Mouse (Mus musculus) T-helper 2 cell (primary cell): ENCODE measurements at regions not wholly inside any gene's neighbourhood (a gene's known extent, or its start where the extent isn't known, plus 50 kb on each side); places are given as distances from the start of the nearest gene placed in this dataset.
"Not testable (repeated sequence)": the region's sequence is repeated elsewhere in the genome, so short reads cannot be mapped to it uniquely, and the experiment has no call there.

Experiments
- in situ Hi-C: fragments of 300-600 bp; cut with MboI, MseI; formaldehyde crosslinking; loops from one replicate; pipeline ENCODE4 v1.15.1; 2025; ENCODE audit warnings: high pct_unique_total_duplicates

DNA sequence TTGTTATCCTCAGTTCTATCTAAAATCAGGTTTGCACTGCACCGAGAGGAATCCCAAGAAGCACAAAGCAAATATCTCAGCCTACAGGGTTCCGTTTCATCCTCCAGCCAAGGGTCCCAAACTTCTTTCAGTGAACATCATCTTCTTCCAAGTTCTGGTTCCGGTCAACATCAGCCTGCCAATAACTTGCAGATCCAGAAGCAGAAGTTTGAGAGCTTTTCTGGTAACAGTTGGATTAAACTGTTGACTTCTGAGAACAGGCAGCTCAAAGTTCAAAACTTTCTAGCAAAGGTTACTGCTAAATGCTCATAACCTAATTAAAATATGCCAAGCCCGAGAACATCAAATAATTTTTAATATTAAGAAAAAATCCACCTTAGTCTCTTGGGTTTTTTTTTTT lies 237.0 kb upstream of the Gm37988 start:
- in situ Hi-C loops, result no loop called here

GRCm38 (mm10) chr1:4571299-4572202 lies 236.1 kb upstream of the Gm37988 start:
- in situ Hi-C loops, result no loop called here

DNA sequence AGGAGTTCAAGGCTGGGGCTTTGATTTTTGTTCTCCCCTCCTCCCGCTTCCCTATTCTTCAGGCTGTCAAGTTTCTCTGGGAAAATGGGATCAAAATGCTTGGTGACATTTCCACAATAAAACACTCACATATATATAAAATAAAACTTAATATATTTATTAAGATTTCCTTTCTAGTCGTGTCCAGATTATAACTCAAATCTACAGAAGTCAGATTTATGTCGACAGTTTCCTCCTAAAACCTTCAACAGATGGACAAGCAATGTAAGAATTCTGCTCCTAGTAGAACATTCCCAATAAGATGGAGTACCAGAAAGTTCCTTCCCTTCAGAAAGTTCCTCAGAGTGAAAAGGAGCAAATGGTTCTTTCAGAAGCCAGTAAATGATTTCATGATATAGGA lies 235.4 kb upstream of the Gm37988 start:
- in situ Hi-C loops, result no loop called here

GRCm38 (mm10) chr1:4574101-4574500 lies 233.6 kb upstream of the Gm37988 start:
- in situ Hi-C loops, result no loop called here

DNA sequence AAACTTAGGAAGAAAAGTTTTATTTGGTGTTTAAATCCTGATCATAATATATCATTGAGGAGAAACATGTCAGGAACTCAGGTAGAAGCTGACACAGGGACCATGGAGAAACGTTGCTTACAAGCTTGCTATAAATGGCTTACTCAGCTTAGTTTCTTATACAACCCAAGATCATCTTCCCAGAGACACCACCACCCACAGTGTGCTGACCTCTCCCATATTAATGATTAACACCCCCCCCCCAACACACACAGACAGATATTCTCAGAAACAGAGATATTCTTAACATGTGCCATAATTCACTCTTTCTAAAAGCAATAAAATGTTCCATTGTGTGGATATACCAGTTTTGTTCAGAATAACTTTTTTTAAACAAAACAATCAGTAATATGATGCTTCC lies 230.7 kb upstream of the Gm37988 start:
- in situ Hi-C loops, result no loop called here

GRCm38 (mm10) chr1:4582534-4582933 lies 225.2 kb upstream of the Gm37988 start:
- in situ Hi-C loops, result no loop called here

DNA sequence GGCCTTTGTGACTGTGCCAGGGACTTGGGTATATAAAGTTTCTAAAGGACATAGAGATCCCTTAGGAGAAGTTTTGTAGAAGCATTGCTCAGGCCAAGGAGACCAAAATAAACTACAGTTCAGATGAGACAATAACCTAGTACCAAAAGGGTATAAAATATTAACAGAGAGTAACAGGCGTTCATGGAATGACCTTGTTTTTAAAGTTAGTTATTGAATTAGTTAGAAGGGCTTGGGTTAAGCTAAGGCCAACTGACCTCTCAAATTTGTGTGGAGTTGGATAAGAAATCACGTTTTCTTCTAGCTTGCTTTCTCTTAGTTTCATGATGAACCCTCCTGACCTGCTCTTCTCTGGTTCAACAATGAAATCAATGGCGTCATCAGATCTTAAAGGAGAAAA lies 209.8 kb upstream of the Gm37988 start:
- in situ Hi-C loops, result no loop called here

DNA sequence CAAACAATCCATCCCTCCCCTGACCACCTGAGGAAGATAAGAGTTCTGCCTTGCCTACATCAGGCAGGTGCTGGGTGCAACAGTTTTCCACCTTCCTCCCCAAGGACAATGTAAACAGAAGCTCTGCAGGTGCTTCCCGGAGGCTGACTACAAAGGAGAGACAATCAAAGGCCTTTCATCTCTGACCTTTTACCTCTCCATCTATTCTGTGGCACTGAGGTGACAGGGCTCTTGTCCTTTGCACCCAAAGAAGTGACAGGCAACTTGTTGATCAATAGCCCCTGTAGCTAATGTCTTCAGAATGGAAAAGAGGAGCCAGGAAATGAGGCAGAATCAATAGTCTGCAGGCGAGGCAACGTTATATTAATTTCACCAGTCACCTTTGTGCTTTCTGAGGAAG lies 209.3 kb upstream of the Gm37988 start:
- in situ Hi-C loops, result no loop called here

DNA sequence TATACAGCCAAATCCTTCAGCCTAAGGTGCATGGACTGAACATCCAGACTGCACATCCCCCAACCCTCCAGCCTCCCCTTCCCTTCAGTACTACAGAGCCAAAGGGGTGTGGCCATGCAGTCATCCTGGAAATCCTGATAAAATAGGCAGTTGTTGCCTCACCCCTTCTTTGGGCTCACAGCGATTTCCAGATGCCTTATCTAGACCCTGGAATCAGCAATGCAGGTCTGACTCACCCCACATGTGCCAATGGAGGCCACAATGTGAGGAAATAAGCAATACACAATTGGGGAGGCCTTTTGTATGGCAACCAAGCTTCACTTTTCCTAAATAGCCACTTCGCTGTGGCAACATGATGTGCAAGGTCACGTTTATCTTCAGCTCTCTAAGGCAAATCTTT lies 205.3 kb upstream of the Gm37988 start:
- in situ Hi-C loops, result no loop called here

DNA sequence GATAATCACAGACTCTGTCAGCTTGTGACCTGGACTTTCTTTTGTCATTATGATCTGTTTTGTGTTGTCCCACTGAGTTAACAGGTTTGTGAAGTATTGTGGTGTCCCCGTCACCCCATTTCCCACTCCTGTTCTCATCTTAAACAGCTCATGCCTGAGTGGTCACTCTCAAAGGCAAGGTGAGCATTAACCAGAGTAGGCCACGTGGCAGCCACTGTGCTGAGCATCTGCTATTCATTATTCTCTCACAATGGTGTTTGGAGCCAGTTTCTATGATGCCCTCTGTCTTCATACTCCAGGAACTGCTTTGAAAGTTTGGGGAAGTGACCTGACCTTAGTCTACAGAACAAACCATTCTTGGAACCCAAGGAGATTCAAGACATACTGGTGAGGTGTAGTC lies 198.9 kb upstream of the Gm37988 start:
- in situ Hi-C loops, result no loop called here

GRCm38 (mm10) chr1:4613305-4613704 lies 194.4 kb upstream of the Gm37988 start:
- in situ Hi-C loops, result no loop called here

DNA sequence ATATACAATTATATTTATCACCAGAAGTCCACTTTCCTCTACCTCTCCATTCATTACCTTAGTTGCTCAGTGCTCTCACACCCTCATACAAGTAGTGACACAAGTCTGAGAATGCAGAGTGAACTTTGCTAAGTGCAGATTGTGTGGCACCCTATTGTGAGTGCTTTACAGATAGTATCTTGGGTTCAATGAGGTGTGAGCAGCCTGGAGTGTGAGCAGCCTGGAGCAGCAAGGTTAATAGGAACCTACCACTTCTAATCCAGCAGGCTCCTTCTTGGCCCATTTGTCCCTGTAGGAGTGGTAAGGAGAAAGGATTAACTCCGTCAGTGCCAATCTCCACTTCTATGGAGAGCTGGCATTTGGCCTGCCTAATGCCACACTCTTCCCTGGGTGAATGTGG lies 192.4 kb upstream of the Gm37988 start:
- in situ Hi-C loops, result no loop called here

GRCm38 (mm10) chr1:4617479-4617878 lies 190.2 kb upstream of the Gm37988 start:
- in situ Hi-C loops, result no loop called here

DNA sequence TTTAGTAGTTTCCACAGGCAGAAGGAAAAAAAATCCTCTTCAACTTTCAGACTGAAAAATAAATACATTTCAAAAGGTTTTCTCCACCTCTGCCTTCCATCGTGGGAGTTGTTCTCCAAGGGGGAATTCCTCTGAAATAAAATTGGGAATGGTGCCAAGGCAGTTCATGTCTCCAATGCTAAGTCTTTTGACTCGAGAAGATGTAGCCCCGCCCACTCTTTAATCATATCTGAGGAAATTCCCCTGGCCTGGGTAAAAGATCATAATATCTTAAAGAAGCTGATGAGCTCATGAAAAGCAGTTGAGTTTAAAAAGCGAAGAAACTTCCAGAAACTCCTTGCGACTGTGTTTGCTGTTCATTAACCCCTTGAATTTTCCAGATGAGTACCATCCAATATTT lies 185.3 kb upstream of the Gm37988 start:
- in situ Hi-C loops, result loop anchor here (5.0 kb wide), 1 partner anchor 95 kb away; no protein-coding TSS in a partner anchor

GRCm38 (mm10) chr1:4623268-4623667 lies 184.4 kb upstream of the Gm37988 start:
- in situ Hi-C loops, result loop anchor here (5.0 kb wide), 1 partner anchor 96 kb away; no protein-coding TSS in a partner anchor

DNA sequence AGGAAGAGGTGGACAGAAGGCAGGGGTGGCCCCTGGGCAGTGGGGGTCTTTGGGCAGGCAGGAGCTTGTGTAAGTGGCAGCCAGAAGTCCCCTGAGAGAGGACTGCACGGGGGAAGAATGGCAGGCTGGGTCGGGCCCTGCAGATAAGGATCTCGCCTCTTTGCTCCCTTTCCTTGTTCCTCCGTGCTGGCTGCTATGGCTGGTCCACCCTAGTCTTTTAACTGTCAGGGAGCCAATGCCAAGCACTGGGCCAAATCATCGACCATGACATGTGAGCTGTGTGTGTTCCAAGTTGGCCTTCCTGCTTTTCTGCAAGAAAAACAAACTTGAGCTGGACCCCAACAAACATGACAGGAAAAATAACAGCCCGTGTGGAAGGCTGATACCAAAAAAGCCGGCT lies 153.8 kb upstream of the Gm37988 start:
- in situ Hi-C loops, result no loop called here

DNA sequence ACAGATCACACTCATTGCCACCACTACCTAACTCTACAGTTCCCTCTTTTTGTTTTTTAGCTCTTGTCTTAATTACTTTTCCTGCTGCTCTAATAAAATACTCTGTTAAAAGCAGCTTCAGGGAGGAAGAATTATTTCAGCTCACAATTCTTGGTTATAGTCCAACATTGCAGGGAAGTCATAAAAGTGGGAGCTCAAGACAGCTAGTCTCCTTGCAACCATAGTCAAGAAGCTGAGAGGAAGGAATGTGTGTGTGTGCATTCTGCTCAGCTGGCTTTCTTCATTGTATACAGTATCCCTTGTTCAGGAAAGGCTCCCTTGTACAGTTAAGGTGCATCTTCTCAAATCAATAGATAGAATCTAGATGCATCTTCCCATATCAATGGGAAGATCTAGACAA lies 152.4 kb upstream of the Gm37988 start:
- in situ Hi-C loops, result no loop called here

GRCm38 (mm10) chr1:4656883-4657282 lies 150.8 kb upstream of the Gm37988 start:
- in situ Hi-C loops, result no loop called here

GRCm38 (mm10) chr1:4660081-4660480 lies 147.6 kb upstream of the Gm37988 start:
- in situ Hi-C loops, result not testable (repeated sequence)

- in situ Hi-C loops, result not testable (repeated sequence)
Observed at GRCm38 (mm10) chr1:4660616-4661015, 147.1 kb upstream of the Gm37988 start.

- in situ Hi-C loops, result no loop called here
Observed at GRCm38 (mm10) chr1:4661761-4662160, 145.9 kb upstream of the Gm37988 start.

DNA sequence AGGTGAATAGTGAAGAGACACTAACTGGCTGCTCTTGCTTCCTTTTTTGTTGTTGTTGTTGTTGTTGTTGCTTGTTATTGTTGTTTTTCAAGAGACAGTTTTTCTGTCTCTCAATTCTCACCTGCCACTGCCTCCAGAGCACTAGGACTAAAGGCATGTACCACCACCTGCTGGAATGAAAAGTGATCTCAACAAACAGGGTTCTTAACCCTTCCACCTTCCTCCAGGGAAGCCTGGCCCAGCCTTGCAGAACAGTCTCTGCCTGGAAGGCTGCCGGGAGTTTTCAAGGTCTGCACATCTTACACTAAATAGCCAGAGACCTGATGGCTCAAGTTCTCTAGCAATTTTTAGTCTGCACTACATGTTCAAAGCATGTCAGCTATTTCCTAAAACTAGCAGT lies 138.0 kb upstream of the Gm37988 start:
- in situ Hi-C loops, result loop anchor here (5.0 kb wide), 1 partner anchor 78 kb away; no protein-coding TSS in a partner anchor

DNA sequence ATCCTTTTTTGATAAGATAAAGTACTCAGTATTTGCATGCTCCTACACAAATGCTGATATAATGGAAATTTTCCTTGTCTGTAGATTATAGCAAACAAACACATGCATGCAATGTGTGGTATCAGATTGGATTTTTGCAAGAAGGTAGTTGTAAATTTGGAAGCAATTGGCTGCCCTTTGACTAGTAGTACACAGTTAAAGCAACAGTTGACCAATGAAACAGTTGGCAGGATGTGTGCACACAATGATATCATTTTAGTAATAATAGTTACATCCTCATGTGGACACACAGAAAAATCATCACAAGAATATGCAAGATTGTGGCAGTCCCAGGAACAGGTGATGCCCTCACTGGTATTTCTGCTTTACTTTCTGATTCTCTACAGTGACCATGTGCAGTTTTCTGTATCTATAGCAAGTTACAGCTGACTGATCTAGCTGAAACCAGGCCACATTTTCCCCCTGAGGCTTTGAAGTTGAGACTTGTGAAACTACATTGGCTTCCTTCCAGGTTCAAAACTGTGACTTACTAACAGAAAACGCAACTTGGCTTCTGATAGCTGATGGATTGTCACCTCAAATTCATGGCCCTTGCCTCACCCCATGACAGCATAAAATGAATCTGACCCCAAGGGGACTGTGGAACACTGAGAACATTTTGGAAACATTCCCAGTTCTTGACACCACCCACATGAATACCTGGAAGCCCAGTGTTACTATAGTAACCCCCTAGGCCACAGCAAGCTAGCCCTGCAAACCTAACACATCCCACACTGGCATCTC lies 136.3 kb upstream of the Gm37988 start:
- in situ Hi-C loops, result loop anchor here (5.0 kb wide), 1 partner anchor 76 kb away; no protein-coding TSS in a partner anchor
